Mouse (Mus musculus) common myeloid progenitor, adult 5-6 weeks (primary cell): Measurements from ENCODE around the gene Lypd1. TPM values are rescaled to one million over a fixed set of nuclear protein-coding genes. Genes with fewer than 3 reads are reported as not detected.

ENCODE experiments used
- total RNA-seq: library from RNA; stranded (forward); fragments of 200-1000, 187-1606 nt; gene quantifications from 2 replicates; pipeline ENCODE4 v1.2.3, GENCODE M21; 2017

The Lypd1 gene
- total RNA-seq, 1 experiment from 2014 or later, result not detected

Other genes with a start within 250 kb of the Lypd1 start
- not detected in 2 replicates for gene Gpr39, start 236.1 kb downstream of the Lypd1 start, total RNA-seq